Mouse (Mus musculus) kidney, adult 2 months (tissue): Measurements from ENCODE around the gene Tubgcp2. TPM values are rescaled to one million over a fixed set of nuclear protein-coding genes. Genes with fewer than 3 reads are reported as not detected.

Experiments
- DNase-seq: peaks from one replicate; pipeline ENCODE4 v3.0.0; 2021
- H3K27ac ChIP-seq: fragments of 200-500 bp; 2 replicates; pipeline ENCODE4 v1.5.1; 2012; ENCODE audit warnings: low read depth, low read length, control low read depth, inconsistent platforms; ENCODE audit not compliant: insufficient read depth
- H3K27me3 ChIP-seq: fragments of 200-500 bp; replicated peaks from 2 replicates; pipeline ENCODE4 v1.6.1; 2012; ENCODE audit warnings: mild to moderate bottlenecking, moderate library complexity, low read length, inconsistent platforms; ENCODE audit not compliant: control insufficient read depth, insufficient read depth
- H3K36me3 ChIP-seq: fragments of 200-500 bp; 2 replicates; pipeline ENCODE4 v1.6.1; 2012; ENCODE audit warnings: mild to moderate bottlenecking, moderate library complexity, low read length, inconsistent platforms; ENCODE audit not compliant: control insufficient read depth, insufficient read depth
- H3K4me1 ChIP-seq: fragments of 200-500 bp; 2 replicates; pipeline ENCODE4 v1.6.1; 2011; ENCODE audit warnings: low read length; ENCODE audit not compliant: control insufficient read depth, insufficient read depth
- H3K4me3 ChIP-seq: fragments of 200-500 bp; 2 replicates; pipeline ENCODE4 v1.5.1; 2011; ENCODE audit warnings: mild to moderate bottlenecking, low read depth, low read length, control low read depth; ENCODE audit not compliant: insufficient read depth
- CTCF ChIP-seq: fragments of 200-500 bp; conservative IDR thresholded peaks from 2 replicates; pipeline ENCODE4 v1.5.1; 2011; ENCODE audit warnings: low read depth, mild to moderate bottlenecking, control low read depth, low read length, moderate library complexity, mixed read lengths; ENCODE audit not compliant: insufficient read depth, insufficient read length
- POLR2A ChIP-seq: fragments of 200-500 bp; IDR thresholded peaks from one replicate; pipeline ENCODE4 v1.6.1; 2011; ENCODE audit warnings: low read depth, low read length, control low read depth
- WGBS: fragments of 180-500 bp; shearing (Covaris S2); methylation state at CpG from one replicate; pipeline ENCODE4 v1.1.7; 2018; 5-methylcytosine and 5-hydroxymethylcytosine counted together
- polyA plus RNA-seq: library from polyadenylated mRNA; depleted of rRNA; stranded (reverse); fragments of >200 nt; gene quantifications from 2 replicates; pipeline ENCODE4 v1.2.3, GENCODE M21; 2012; rRNA removed

The Tubgcp2 gene
- polyA plus RNA-seq, 1 experiment, result 20.0 TPM

DNA sequence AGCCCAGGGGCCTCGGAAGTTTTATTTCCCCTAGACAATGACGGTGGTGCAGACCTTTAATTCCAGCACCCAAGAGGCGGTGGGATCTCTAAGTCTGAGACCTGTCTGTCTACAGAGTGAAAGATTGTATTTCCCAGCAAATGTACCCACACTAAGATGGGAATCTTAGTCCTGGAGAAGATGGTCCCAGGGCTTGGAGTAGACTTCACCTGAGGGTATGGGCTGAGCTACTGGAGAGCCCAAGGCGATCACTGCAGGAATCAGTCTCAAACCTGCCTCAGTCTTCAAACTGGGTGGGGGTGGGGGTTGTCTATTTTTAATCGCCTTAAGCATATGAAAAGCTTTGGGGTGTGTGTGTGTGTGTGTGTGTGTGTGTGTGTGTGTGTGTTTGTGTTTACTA, 90.4 kb downstream of the Tubgcp2 start:
- H3K27me3 ChIP-seq, result 0 out of 2 replicates have a peak, but pooled peaks cover 2% of the 10 kb centered on the region
- TF ChIP-seq CTCF, result no peak
- no peak for TF ChIP-seq POLR2A
- no peak for DNase-seq
- no peak overlapping the region for H3K27ac ChIP-seq
- H3K4me3 ChIP-seq, result no peak overlapping the region
- H3K4me1 ChIP-seq, result no peaks in the 10 kb centered on the region
- WGBS, result 86% methylated on average over 5 of the region's 5 CpGs
- no peaks in the 10 kb centered on the region for H3K36me3 ChIP-seq

Other genes with a start within 250 kb of the Tubgcp2 start
- gene Adgra1, start 202.5 kb downstream of the Tubgcp2 start, polyA plus RNA-seq, result 0.16 and 0.17 TPM in 2 replicates
- 0.02 TPM in 1 of 2 replicates, not detected in the other for gene Kndc1, start 142.0 kb downstream of the Tubgcp2 start, polyA plus RNA-seq
- 0.13 TPM in 1 of 2 replicates, not detected in the other for gene Utf1, start 92.9 kb downstream of the Tubgcp2 start, polyA plus RNA-seq
- 0.13 and 0.29 TPM in 2 replicates for gene 6430531B16Rik, start 57.9 kb downstream of the Tubgcp2 start, polyA plus RNA-seq
- 1.8 and 2.2 TPM in 2 replicates for gene Adam8, start 44.1 kb downstream of the Tubgcp2 start, polyA plus RNA-seq
- gene Zfp511, start 278 bp downstream of the Tubgcp2 start, polyA plus RNA-seq, result 28.6 and 43.3 TPM in 2 replicates
- not detected in 2 replicates for gene Msx3, start 12.4 kb upstream of the Tubgcp2 start, polyA plus RNA-seq
- gene Caly, start 45.9 kb upstream of the Tubgcp2 start, polyA plus RNA-seq, result 0.16 and 0.52 TPM in 2 replicates
- gene Prap1, start 56.7 kb upstream of the Tubgcp2 start, polyA plus RNA-seq, result 1.1 and 1.9 TPM in 2 replicates
- gene Fuom, start 65.8 kb upstream of the Tubgcp2 start, polyA plus RNA-seq, result 147 and 161 TPM in 2 replicates
- 10.4 and 12.0 TPM in 2 replicates for gene Paox, start 79.1 kb upstream of the Tubgcp2 start, polyA plus RNA-seq
- 381 and 422 TPM in 2 replicates for gene Echs1, start 79.8 kb upstream of the Tubgcp2 start, polyA plus RNA-seq
- 40.3 and 45.1 TPM in 2 replicates for gene Mtg1, start 100.9 kb upstream of the Tubgcp2 start, polyA plus RNA-seq
- 0.16 TPM in 2 replicates for gene Sprn, start 118.2 kb upstream of the Tubgcp2 start, polyA plus RNA-seq
- not detected in 2 replicates for gene Olfr522, start 128.1 kb upstream of the Tubgcp2 start, polyA plus RNA-seq
- 0.05 TPM in 1 of 2 replicates, not detected in the other for gene Olfr523, start 136.5 kb upstream of the Tubgcp2 start, polyA plus RNA-seq
- gene Olfr524, start 169.3 kb upstream of the Tubgcp2 start, polyA plus RNA-seq, result not detected in 2 replicates
- gene Cd163l1, start 181.6 kb upstream of the Tubgcp2 start, polyA plus RNA-seq, result 0.30 and 0.66 TPM in 2 replicates
- 0.11 TPM in 2 replicates for gene 5830411N06Rik, start 210.6 kb upstream of the Tubgcp2 start, polyA plus RNA-seq